Mouse (Mus musculus): ENCODE measurements at regions not wholly inside any gene's neighbourhood (a gene's known extent, or its start where the extent isn't known, plus 50 kb on each side); places are given as distances from the start of the nearest gene placed in this dataset.

DNA sequence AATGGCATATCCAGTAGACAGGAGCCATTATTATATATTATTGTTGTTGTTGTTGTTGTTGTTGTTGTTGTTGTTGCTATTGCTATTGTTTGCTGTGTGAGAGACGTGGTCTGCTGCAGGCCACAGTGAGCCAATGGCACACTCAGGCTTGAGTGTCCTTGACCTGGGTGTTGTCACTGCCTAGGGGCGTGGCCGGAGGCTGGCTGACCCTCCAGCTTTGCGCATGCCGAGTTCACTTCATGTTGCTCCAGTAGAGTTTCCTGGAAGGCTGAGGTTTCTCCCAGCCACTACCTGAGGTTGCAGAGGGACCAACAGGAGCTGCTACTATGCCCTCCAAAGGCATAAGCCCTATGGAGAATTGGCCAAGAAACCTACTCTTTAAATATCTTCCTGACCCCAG, 83.1 kb upstream of the Csf3r start:
- DNase-seq, result no peak

DNA sequence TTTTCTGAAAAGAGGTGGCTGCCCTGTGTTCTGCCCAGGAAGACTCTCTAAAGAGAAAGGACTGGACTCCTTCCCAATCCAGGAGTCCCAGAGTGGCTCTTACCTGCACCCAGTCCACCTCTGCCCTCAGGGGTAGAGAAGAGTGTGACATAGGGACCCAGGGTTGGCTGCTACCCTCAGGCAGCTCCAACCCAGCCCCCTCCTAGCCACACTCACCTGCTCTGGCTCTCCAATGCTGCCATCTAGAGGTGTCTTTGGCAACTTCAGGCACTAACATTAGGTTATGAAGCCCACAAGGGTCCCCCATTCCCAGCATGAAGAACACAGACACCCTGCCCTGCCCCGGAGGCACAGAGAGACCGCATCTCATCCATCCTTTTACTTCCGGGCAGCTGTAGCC, 82.4 kb upstream of the Csf3r start:
- DNase-seq, result peak; percentile 7

DNA sequence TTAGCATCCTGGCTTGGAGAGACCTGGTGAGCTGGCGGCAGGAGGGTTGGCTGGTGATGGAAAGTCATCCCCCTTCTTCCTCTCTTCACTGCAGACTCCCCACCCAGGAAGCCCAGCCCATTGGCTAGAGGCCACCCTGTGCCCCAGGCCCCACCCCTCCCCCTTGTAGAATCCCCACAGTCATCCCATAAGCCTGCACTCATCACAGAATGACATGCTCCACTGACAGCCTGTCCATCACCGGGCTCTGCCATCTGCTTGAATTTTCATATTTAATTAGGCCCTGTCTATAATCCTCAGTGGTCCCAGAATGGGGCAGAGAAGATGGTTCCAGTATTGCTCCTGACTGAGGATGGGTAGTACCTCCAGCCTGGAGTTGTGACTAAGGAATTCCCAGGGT, 79.3 kb upstream of the Csf3r start:
- no peak for DNase-seq

DNA sequence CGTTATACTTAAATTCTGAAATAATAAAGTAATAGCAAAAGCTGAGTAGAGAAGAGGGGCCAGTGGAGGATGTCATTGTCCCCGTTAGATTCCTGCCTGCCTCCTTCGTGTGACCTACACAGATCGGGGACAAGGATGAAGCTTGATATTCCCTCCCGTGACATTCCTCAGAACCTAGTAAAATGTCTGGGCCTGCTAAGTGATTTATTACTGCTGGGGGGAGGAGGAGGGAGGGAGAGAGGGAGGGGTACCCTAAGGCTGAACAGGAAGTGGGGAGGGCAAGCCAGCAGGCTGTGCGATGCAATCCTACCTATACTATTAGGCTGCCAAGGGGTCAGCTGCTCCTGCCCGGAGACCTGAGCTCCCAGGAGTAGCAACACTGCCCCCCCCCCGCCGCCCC, 64.9 kb upstream of the Csf3r start:
- DNase-seq, result no peak

DNA sequence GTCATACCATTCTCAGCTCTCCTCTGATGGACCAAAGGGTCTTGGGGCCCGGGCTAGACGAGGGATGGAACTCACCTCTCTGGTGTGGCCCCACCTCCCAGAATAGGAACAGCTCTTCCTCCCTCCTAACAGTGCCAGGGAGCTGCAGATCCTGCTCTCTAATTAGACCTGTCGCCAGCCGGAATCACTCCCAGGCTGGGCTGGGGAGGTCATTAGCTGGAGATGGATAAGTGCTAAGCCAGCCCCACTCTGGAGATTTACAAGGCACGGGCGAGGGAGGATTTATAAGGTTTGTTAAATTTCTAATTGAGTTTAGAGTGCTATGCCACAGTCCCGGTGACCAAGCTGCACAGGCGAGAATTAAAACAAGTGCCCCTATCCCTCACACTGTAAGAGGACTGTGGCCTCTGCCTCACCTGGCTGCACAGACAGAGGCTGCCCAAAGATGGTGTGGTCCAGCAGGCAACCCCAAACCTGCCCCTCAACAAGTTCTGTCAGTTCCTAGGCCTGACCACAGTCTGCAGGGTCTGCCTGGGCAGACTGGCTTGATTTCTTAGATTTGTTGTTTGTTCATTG, 63.6 kb upstream of the Csf3r start:
- no peak for DNase-seq

DNA sequence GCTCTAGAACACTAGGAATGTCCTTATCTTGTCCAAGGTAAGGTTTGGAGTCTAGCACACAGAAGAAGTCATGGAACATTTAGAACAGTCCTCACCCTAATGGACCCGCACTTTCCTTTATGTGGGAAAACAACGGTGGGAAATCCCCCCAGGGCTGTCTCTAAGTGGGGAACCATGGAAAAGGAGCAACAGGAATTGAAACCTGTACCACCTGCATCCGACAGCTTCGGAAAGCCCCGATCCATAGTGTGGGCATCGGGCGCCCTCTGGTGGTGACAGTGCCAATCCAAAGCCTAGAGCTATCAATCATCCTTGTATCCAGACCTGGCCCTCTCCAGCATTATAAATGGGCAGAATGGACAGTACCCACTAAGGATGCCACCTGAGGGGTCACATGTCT, 61.7 kb upstream of the Csf3r start:
- DNase-seq, result peak; percentile 75

All from kidney, postnatal 14 days (tissue).